Mouse (Mus musculus): ENCODE results near the gene Rab11a. TPM values are rescaled to one million over a fixed set of nuclear protein-coding genes. Genes with fewer than 3 reads are reported as not detected.
A peak's percentile ranks its signal among the peaks of the same experiment; 100 is the strongest.
"Not testable (repeated sequence)": the region's sequence is repeated elsewhere in the genome, so short reads cannot be mapped to it uniquely, and the experiment has no call there.

Gene Rab11a
- polyA plus RNA-seq, 1 experiment from 2014 or later: 1,132 TPM

DNA sequence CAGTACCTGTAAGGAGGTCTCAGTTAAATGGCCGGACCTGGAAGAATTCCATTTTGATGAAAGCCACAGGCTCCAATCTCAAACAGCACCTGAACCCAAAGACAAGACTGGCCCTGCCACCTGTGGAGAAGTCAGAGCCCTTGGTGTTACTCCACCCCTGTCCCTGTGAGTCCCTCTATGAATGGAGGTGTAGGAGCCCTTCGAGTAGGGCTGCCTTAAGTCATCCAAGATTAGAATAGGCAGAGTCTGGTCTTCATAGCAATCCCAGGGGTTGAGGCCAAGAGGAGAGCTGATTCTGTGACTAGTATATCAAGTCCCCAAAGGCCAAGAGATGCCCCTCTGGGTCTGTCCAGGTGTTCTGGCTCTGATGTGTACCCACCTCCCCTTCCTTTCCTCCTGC is 46.8 kb downstream of the Rab11a start:
- Histone ChIP-seq H3K4me2 (ENCODE audit: low read length) (no peak overlapping the region), H3K4me1 (replicated peaks; ENCODE audit: insufficient read depth, low read length) (peaks cover 14% of the 10 kb centered on the region; the same call in 1 of the 2 replicates), H3K9ac (ENCODE audit: low read depth, low read length) (no peak overlapping the region), H3K4me3 (replicated peaks; ENCODE audit: low read depth, low read length) (no peak overlapping the region), H3K36me3 (ENCODE audit: insufficient read depth, low read length) (peaks cover 18% of the 10 kb centered on the region), H3K9me3 (replicated peaks; ENCODE audit: low read length) (no peaks in the 10 kb centered on the region), H3K27ac (no peak overlapping the region), H3K27me3 (ENCODE audit: insufficient read depth, low read length) (no peaks in the 10 kb centered on the region)
- no peak for ATAC-seq (replicated peaks; ENCODE audit: low FRiP score, low read depth)
- TF ChIP-seq CTCF (IDR thresholded peaks at IDR 0.05; ENCODE audit: low read depth): no peak
- 93% methylated on average over 2 of the region's 2 CpGs for WGBS
- DNase-seq (ENCODE audit: low spot score): no peak

- WGBS: 40% methylated on average over 1 of the region's 1 CpGs
Observed at GRCm38 (mm10) chr9:64688015-64688394, 49.6 kb downstream of the Rab11a start.

GRCm38 (mm10) chr9:64687122-64688014 is 50.2 kb downstream of the Rab11a start:
- DNase-seq (ENCODE audit: low spot score) (peak; percentile 32), ATAC-seq (replicated peaks; ENCODE audit: low FRiP score, low read depth) (no peak)
- Histone ChIP-seq H3K4me3 (replicated peaks; ENCODE audit: low read depth, low read length) (no peak overlapping the region), H3K27me3 (ENCODE audit: insufficient read depth, low read length) (no peaks in the 10 kb centered on the region), H3K9ac (ENCODE audit: low read depth, low read length) (no peak overlapping the region), H3K36me3 (ENCODE audit: insufficient read depth, low read length) (no peaks in the 10 kb centered on the region), H3K4me1 (replicated peaks; ENCODE audit: insufficient read depth, low read length) (peaks cover 14% of the 10 kb centered on the region; the same call in 1 of the 2 replicates), H3K4me2 (ENCODE audit: low read length) (no peak overlapping the region), H3K9me3 (replicated peaks; ENCODE audit: low read length) (no peaks in the 10 kb centered on the region), H3K27ac (no peak overlapping the region)
- no peak for TF ChIP-seq CTCF (IDR thresholded peaks at IDR 0.05; ENCODE audit: low read depth)
- 35% methylated on average over 13 of the region's 13 CpGs for WGBS

More at GRCm38 (mm10) chr9:64688015-64688394, 49.6 kb downstream of the Rab11a start:
- no peak for TF ChIP-seq CTCF (IDR thresholded peaks at IDR 0.05; ENCODE audit: low read depth)
- no peaks in the 10 kb centered on the region for H3K36me3 ChIP-seq (ENCODE audit: insufficient read depth, low read length)
- no peak overlapping the region for H3K4me2 ChIP-seq (ENCODE audit: low read length)
- ATAC-seq (replicated peaks; ENCODE audit: low FRiP score, low read depth): no peak
- H3K9me3 ChIP-seq (replicated peaks; ENCODE audit: low read length): no peaks in the 10 kb centered on the region
- H3K4me3 ChIP-seq (replicated peaks; ENCODE audit: low read depth, low read length): no peak overlapping the region
- H3K4me1 ChIP-seq (replicated peaks; ENCODE audit: insufficient read depth, low read length): peaks cover 14% of the 10 kb centered on the region; the same call in 1 of the 2 replicates
- H3K27ac ChIP-seq: no peak overlapping the region
- no peak for DNase-seq (ENCODE audit: low spot score)
- no peak overlapping the region for H3K9ac ChIP-seq (ENCODE audit: low read depth, low read length)
- H3K27me3 ChIP-seq (ENCODE audit: insufficient read depth, low read length): no peaks in the 10 kb centered on the region

- not testable (repeated sequence) for H3K4me1 ChIP-seq (replicated peaks; ENCODE audit: insufficient read depth, low read length); H3K9me3 ChIP-seq (replicated peaks; ENCODE audit: low read length); H3K4me3 ChIP-seq (replicated peaks; ENCODE audit: low read depth, low read length); H3K36me3 ChIP-seq (ENCODE audit: insufficient read depth, low read length); H3K4me2 ChIP-seq (ENCODE audit: low read length); H3K27me3 ChIP-seq (ENCODE audit: insufficient read depth, low read length); H3K9ac ChIP-seq (ENCODE audit: low read depth, low read length); DNase-seq (ENCODE audit: low spot score); H3K27ac ChIP-seq
- ATAC-seq (replicated peaks; ENCODE audit: low FRiP score, low read depth): 0 out of 2 replicates have a peak, but pooled peaks have one; percentile 54
- WGBS: 32% methylated on average over 8 of the region's 11 CpGs
Observed at GRCm38 (mm10) chr9:64671341-64672319, 65.9 kb downstream of the Rab11a start.

GRCm38 (mm10) chr9:64668001-64668400 is 69.6 kb downstream of the Rab11a start:
- DNase-seq (ENCODE audit: low spot score) (no peak), ATAC-seq (replicated peaks; ENCODE audit: low FRiP score, low read depth) (no peak)
- H3K9me3 ChIP-seq (replicated peaks; ENCODE audit: low read length): no peaks in the 10 kb centered on the region
- TF ChIP-seq CTCF (IDR thresholded peaks at IDR 0.05; ENCODE audit: low read depth): no peak
- H3K9ac ChIP-seq (ENCODE audit: low read depth, low read length): no peak overlapping the region
- no peak overlapping the region for H3K4me3 ChIP-seq (replicated peaks; ENCODE audit: low read depth, low read length)
- WGBS: 47% methylated on average over 2 of the region's 2 CpGs
- H3K36me3 ChIP-seq (ENCODE audit: insufficient read depth, low read length): no peaks in the 10 kb centered on the region
- H3K4me1 ChIP-seq (replicated peaks; ENCODE audit: insufficient read depth, low read length): no peaks in the 10 kb centered on the region
- no peak overlapping the region for H3K27ac ChIP-seq
- H3K4me2 ChIP-seq (ENCODE audit: low read length): no peak overlapping the region
- H3K27me3 ChIP-seq (ENCODE audit: insufficient read depth, low read length): no peaks in the 10 kb centered on the region

- ATAC-seq (replicated peaks; ENCODE audit: low FRiP score, low read depth) (peak; percentile 59; the same call in 1 of the 2 replicates), DNase-seq (ENCODE audit: low spot score) (peak; percentile 80)
- Histone ChIP-seq H3K4me1 (replicated peaks; ENCODE audit: insufficient read depth, low read length) (no peaks in the 10 kb centered on the region), H3K9me3 (replicated peaks; ENCODE audit: low read length) (no peaks in the 10 kb centered on the region), H3K4me2 (ENCODE audit: low read length) (no peak overlapping the region), H3K9ac (ENCODE audit: low read depth, low read length) (no peak overlapping the region), H3K27ac (no peak overlapping the region), H3K27me3 (ENCODE audit: insufficient read depth, low read length) (no peaks in the 10 kb centered on the region), H3K36me3 (ENCODE audit: insufficient read depth, low read length) (no peaks in the 10 kb centered on the region), H3K4me3 (replicated peaks; ENCODE audit: low read depth, low read length) (no peak overlapping the region)
- WGBS: 8% methylated on average over 5 of the region's 5 CpGs
- no peak for TF ChIP-seq CTCF (IDR thresholded peaks at IDR 0.05; ENCODE audit: low read depth)
Observed at GRCm38 (mm10) chr9:64667513-64667912, 70.0 kb downstream of the Rab11a start.
